Mouse (Mus musculus): Measurements from ENCODE around the gene Gm10382. TPM values are rescaled to one million over a fixed set of nuclear protein-coding genes. Genes with fewer than 3 reads are reported as not detected.

Gene Gm10382
- polyA plus RNA-seq, 1 experiment from 2014 or later: not detected

DNA sequence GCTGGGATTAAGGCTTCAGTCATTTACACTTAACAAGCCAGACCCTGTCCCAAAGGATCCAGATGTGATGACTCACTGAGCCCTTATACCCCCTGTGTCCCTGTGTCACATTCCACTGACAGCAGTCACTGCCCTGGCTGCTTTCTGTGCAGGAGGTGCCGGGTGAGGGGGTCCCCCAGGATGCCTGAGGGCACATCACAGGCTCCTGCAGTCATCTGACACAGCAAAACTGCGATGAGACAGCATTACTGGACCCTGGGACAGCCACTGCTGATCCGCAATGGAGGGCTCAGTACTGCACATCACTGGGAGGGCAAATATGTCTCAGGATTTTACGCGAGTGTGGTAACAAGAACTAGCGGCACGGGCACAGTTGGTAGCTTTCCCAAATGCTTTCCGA is 38.1 kb upstream of the Gm10382 start:
- no peak overlapping the region for H3K9ac ChIP-seq (ENCODE audit: low read length)
- H3K4me3 ChIP-seq (ENCODE audit: low read depth, low read length): no peak overlapping the region
- H3K9me3 ChIP-seq (ENCODE audit: control insufficient read depth, low read length): no peaks in the 10 kb centered on the region
- H3K36me3 ChIP-seq (ENCODE audit: control insufficient read depth, insufficient read depth, low read length): no peaks in the 10 kb centered on the region
- DNase-seq (ENCODE audit: low spot score): no peak
- no peaks in the 10 kb centered on the region for H3K4me1 ChIP-seq (ENCODE audit: control insufficient read depth, insufficient read depth, low read length)
- ATAC-seq (ENCODE audit: insufficient read depth, low FRiP score, low TSS enrichment): no peak
- no peak overlapping the region for H3K4me2 ChIP-seq (ENCODE audit: low read depth)
- no peaks in the 10 kb centered on the region for H3K27me3 ChIP-seq (ENCODE audit: control insufficient read depth, insufficient read depth, low read length)
- 82% methylated on average over 8 of the region's 8 CpGs for WGBS
- H3K27ac ChIP-seq (ENCODE audit: low read depth, low read length): no peak overlapping the region

- no peaks in the 10 kb centered on the region for H3K36me3 ChIP-seq (ENCODE audit: control insufficient read depth, insufficient read depth, low read length)
- WGBS: 89% methylated on average over 5 of the region's 5 CpGs
- no peaks in the 10 kb centered on the region for H3K27me3 ChIP-seq (ENCODE audit: control insufficient read depth, insufficient read depth, low read length)
- no peaks in the 10 kb centered on the region for H3K9me3 ChIP-seq (ENCODE audit: control insufficient read depth, low read length)
- H3K9ac ChIP-seq (ENCODE audit: low read length): no peak overlapping the region
- no peak overlapping the region for H3K27ac ChIP-seq (ENCODE audit: low read depth, low read length)
- ATAC-seq (ENCODE audit: insufficient read depth, low FRiP score, low TSS enrichment) (no peak), DNase-seq (ENCODE audit: low spot score) (no peak)
- no peak overlapping the region for H3K4me3 ChIP-seq (ENCODE audit: low read depth, low read length)
- H3K4me1 ChIP-seq (ENCODE audit: control insufficient read depth, insufficient read depth, low read length): no peaks in the 10 kb centered on the region
- no peak overlapping the region for H3K4me2 ChIP-seq (ENCODE audit: low read depth)
Observed at GRCm38 (mm10) chr5:125351939-125352338, 37.2 kb upstream of the Gm10382 start.

DNA sequence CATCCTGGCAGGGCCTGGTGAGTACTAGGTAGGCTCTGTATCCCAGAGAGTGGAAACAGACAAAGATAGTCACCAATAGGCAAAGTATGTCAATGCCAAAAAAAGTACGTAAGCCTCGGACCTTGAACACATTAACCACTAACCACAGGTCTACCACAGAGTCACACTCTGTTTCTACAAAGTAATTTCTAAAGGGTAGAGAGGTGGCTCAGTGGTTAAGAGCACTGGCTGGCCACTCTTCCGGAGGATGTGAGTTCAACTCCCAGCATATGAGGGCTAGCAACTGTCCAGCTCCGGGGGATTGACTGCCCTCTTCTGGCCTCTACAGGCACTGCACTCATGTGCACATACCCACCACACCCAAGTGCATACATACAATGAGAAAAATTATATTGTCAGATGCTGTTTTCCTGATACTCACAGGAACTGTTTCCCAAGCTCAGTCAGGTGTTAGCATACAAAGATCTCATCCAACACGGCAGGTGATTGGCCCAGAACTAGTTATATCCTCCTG is 36.3 kb upstream of the Gm10382 start:
- Histone ChIP-seq H3K4me2 (ENCODE audit: low read depth) (no peak overlapping the region), H3K27me3 (ENCODE audit: control insufficient read depth, insufficient read depth, low read length) (no peaks in the 10 kb centered on the region), H3K27ac (ENCODE audit: low read depth, low read length) (no peak overlapping the region), H3K9me3 (ENCODE audit: control insufficient read depth, low read length) (no peaks in the 10 kb centered on the region), H3K9ac (ENCODE audit: low read length) (no peak overlapping the region), H3K4me1 (ENCODE audit: control insufficient read depth, insufficient read depth, low read length) (no peaks in the 10 kb centered on the region), H3K4me3 (ENCODE audit: low read depth, low read length) (no peak overlapping the region), H3K36me3 (ENCODE audit: control insufficient read depth, insufficient read depth, low read length) (no peaks in the 10 kb centered on the region)
- ATAC-seq (ENCODE audit: insufficient read depth, low FRiP score, low TSS enrichment): no peak
- 94% methylated on average over 5 of the region's 5 CpGs for WGBS
- DNase-seq (ENCODE audit: low spot score): no peak

- H3K27me3 ChIP-seq (ENCODE audit: control insufficient read depth, insufficient read depth, low read length): no peaks in the 10 kb centered on the region
- no peak overlapping the region for H3K4me2 ChIP-seq (ENCODE audit: low read depth)
- no peak for DNase-seq (ENCODE audit: low spot score)
- H3K4me3 ChIP-seq (ENCODE audit: low read depth, low read length): no peak overlapping the region
- no peaks in the 10 kb centered on the region for H3K9me3 ChIP-seq (ENCODE audit: control insufficient read depth, low read length)
- 65% methylated on average over 7 of the region's 7 CpGs for WGBS
- H3K36me3 ChIP-seq (ENCODE audit: control insufficient read depth, insufficient read depth, low read length): no peaks in the 10 kb centered on the region
- H3K4me1 ChIP-seq (ENCODE audit: control insufficient read depth, insufficient read depth, low read length): no peaks in the 10 kb centered on the region
- no peak overlapping the region for H3K27ac ChIP-seq (ENCODE audit: low read depth, low read length)
- no peak for ATAC-seq (ENCODE audit: insufficient read depth, low FRiP score, low TSS enrichment)
- no peak overlapping the region for H3K9ac ChIP-seq (ENCODE audit: low read length)
Observed at GRCm38 (mm10) chr5:125354885-125355492, 34.1 kb upstream of the Gm10382 start.

GRCm38 (mm10) chr5:125355650-125356049 is 33.5 kb upstream of the Gm10382 start:
- Histone ChIP-seq H3K27ac (ENCODE audit: low read depth, low read length) (no peak overlapping the region), H3K27me3 (ENCODE audit: control insufficient read depth, insufficient read depth, low read length) (no peaks in the 10 kb centered on the region), H3K9me3 (ENCODE audit: control insufficient read depth, low read length) (no peaks in the 10 kb centered on the region), H3K9ac (ENCODE audit: low read length) (no peak overlapping the region), H3K4me3 (ENCODE audit: low read depth, low read length) (no peak overlapping the region), H3K36me3 (ENCODE audit: control insufficient read depth, insufficient read depth, low read length) (no peaks in the 10 kb centered on the region), H3K4me2 (ENCODE audit: low read depth) (no peak overlapping the region), H3K4me1 (ENCODE audit: control insufficient read depth, insufficient read depth, low read length) (no peaks in the 10 kb centered on the region)
- ATAC-seq (ENCODE audit: insufficient read depth, low FRiP score, low TSS enrichment): no peak
- DNase-seq (ENCODE audit: low spot score): no peak
- 43% methylated on average over 7 of the region's 7 CpGs for WGBS

DNA sequence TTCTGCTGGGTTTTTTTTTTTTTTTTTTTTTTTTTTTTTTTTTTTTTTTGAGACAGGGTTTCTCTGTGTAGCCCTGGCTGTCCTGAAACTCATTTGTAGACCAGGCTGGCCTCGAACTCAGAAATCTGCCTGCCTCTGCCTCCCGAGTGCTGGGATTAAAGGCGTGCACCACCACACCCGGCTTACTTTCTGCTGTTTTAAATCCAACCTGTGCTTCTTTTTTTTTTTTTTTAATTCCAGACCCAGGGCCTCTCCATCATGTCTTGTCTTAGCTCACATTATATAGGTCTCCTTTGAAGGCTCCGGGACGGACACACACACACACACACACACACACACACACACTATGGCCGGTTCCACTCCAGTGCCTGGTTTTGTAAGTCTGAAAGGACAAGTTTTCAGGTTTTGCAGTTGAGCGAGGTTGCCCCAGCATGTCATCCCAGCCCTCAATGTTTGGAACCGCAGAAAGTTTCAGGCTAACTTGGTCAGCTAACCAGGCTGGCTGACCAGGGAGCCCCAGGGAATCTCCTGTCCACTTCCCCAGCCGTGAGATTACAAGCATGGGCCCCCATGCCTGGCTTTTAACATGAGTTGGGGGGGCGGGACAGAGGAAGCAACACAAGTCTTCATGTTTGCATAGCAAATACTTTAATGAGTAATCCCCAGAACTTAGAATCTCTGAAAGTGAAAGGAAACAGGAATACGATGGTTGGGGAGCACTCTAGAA is 31.4 kb upstream of the Gm10382 start:
- no peak overlapping the region for H3K4me2 ChIP-seq (ENCODE audit: low read depth)
- DNase-seq (ENCODE audit: low spot score): no peak
- no peak for ATAC-seq (ENCODE audit: insufficient read depth, low FRiP score, low TSS enrichment)
- no peak overlapping the region for H3K4me3 ChIP-seq (ENCODE audit: low read depth, low read length)
- 83% methylated on average over 12 of the region's 12 CpGs for WGBS
- H3K27ac ChIP-seq (ENCODE audit: low read depth, low read length): no peak overlapping the region
- no peaks in the 10 kb centered on the region for H3K36me3 ChIP-seq (ENCODE audit: control insufficient read depth, insufficient read depth, low read length)
- H3K4me1 ChIP-seq (ENCODE audit: control insufficient read depth, insufficient read depth, low read length): no peaks in the 10 kb centered on the region
- H3K27me3 ChIP-seq (ENCODE audit: control insufficient read depth, insufficient read depth, low read length): no peaks in the 10 kb centered on the region
- H3K9me3 ChIP-seq (ENCODE audit: control insufficient read depth, low read length): no peaks in the 10 kb centered on the region
- H3K9ac ChIP-seq (ENCODE audit: low read length): no peak overlapping the region

- Histone ChIP-seq H3K27ac (ENCODE audit: low read depth, low read length) (no peak overlapping the region), H3K4me2 (ENCODE audit: low read depth) (no peak overlapping the region), H3K9ac (ENCODE audit: low read length) (no peak overlapping the region), H3K9me3 (ENCODE audit: control insufficient read depth, low read length) (no peaks in the 10 kb centered on the region), H3K36me3 (ENCODE audit: control insufficient read depth, insufficient read depth, low read length) (no peaks in the 10 kb centered on the region), H3K27me3 (ENCODE audit: control insufficient read depth, insufficient read depth, low read length) (no peaks in the 10 kb centered on the region), H3K4me3 (ENCODE audit: low read depth, low read length) (no peak overlapping the region), H3K4me1 (ENCODE audit: control insufficient read depth, insufficient read depth, low read length) (no peaks in the 10 kb centered on the region)
- WGBS: 75% methylated on average over 5 of the region's 5 CpGs
- no peak for DNase-seq (ENCODE audit: low spot score)
- ATAC-seq (ENCODE audit: insufficient read depth, low FRiP score, low TSS enrichment): no peak
Observed at GRCm38 (mm10) chr5:125358270-125358608, 30.9 kb upstream of the Gm10382 start.

- DNase-seq (ENCODE audit: low spot score): no peak
Observed at GRCm38 (mm10) chr5:125360566-125360965, 28.6 kb upstream of the Gm10382 start.

GRCm38 (mm10) chr5:125360981-125361510 is 28.1 kb upstream of the Gm10382 start:
- no peak overlapping the region for H3K4me2 ChIP-seq (ENCODE audit: low read depth)
- H3K27ac ChIP-seq (ENCODE audit: low read depth, low read length): no peak overlapping the region
- ATAC-seq (ENCODE audit: insufficient read depth, low FRiP score, low TSS enrichment): no peak
- H3K4me3 ChIP-seq (ENCODE audit: low read depth, low read length): no peak overlapping the region
- no peak for DNase-seq (ENCODE audit: low spot score)
- WGBS: 71% methylated on average over 16 of the region's 16 CpGs
- H3K9me3 ChIP-seq (ENCODE audit: control insufficient read depth, low read length): no peaks in the 10 kb centered on the region
- H3K27me3 ChIP-seq (ENCODE audit: control insufficient read depth, insufficient read depth, low read length): no peaks in the 10 kb centered on the region
- H3K9ac ChIP-seq (ENCODE audit: low read length): no peak overlapping the region
- no peaks in the 10 kb centered on the region for H3K36me3 ChIP-seq (ENCODE audit: control insufficient read depth, insufficient read depth, low read length)
- H3K4me1 ChIP-seq (ENCODE audit: control insufficient read depth, insufficient read depth, low read length): no peaks in the 10 kb centered on the region

More at GRCm38 (mm10) chr5:125360566-125360965, 28.6 kb upstream of the Gm10382 start:
- H3K36me3 ChIP-seq (ENCODE audit: control insufficient read depth, insufficient read depth, low read length): no peaks in the 10 kb centered on the region
- ATAC-seq (ENCODE audit: insufficient read depth, low FRiP score, low TSS enrichment): no peak
- no peak overlapping the region for H3K27ac ChIP-seq (ENCODE audit: low read depth, low read length)
- 75% methylated on average over 9 of the region's 9 CpGs for WGBS
- no peak overlapping the region for H3K9ac ChIP-seq (ENCODE audit: low read length)
- no peak overlapping the region for H3K4me2 ChIP-seq (ENCODE audit: low read depth)
- no peaks in the 10 kb centered on the region for H3K4me1 ChIP-seq (ENCODE audit: control insufficient read depth, insufficient read depth, low read length)
- no peaks in the 10 kb centered on the region for H3K27me3 ChIP-seq (ENCODE audit: control insufficient read depth, insufficient read depth, low read length)
- no peaks in the 10 kb centered on the region for H3K9me3 ChIP-seq (ENCODE audit: control insufficient read depth, low read length)
- no peak overlapping the region for H3K4me3 ChIP-seq (ENCODE audit: low read depth, low read length)
